Mouse (Mus musculus) cortical plate, adult 2 months (tissue): Measurements from ENCODE around the gene Kdm4a.

Experiments
- CTCF ChIP-seq: fragments of 200-500 bp; IDR thresholded peaks from 2 replicates; pipeline ENCODE4 v1.5.1; 2011; ENCODE audit warnings: mild to moderate bottlenecking, control low read depth, low read length; ENCODE audit not compliant: insufficient read depth; ENCODE audit errors: extremely low read depth
- POLR2A ChIP-seq: fragments of 200-500 bp; IDR thresholded peaks from 2 replicates; pipeline ENCODE4 v1.6.1; 2011; ENCODE audit warnings: mild to moderate bottlenecking, low read length, control low read depth; ENCODE audit not compliant: insufficient read depth; ENCODE audit errors: extremely low read depth

- no peak for TF ChIP-seq CTCF
- no peak for TF ChIP-seq POLR2A
Observed at GRCm38 (mm10) chr4:118198606-118199005, 18.8 kb upstream of the Kdm4a start.
